Mouse (Mus musculus) left cerebral cortex, postnatal 10 days (tissue): Measurements from ENCODE around the gene 2310039H08Rik. TPM values are rescaled to one million over a fixed set of nuclear protein-coding genes. Genes with fewer than 3 reads are reported as not detected.
"Not testable (repeated sequence)": the region's sequence is repeated elsewhere in the genome, so short reads cannot be mapped to it uniquely, and the experiment has no call there.

Experiments used
- DNase-seq, 2 experiments: peaks; one replicate each; pipeline ENCODE4 v3.0.0; 2021 to 2022; ENCODE audit warnings: low spot score in 2 of 2, mixed read lengths in 1 of 2; ENCODE audit errors: extremely low spot score in 1 of 2
- intact Hi-C: fragments of 180-260 bp; cut with DNase I; formaldehyde crosslinking; loops from one replicate; pipeline ENCODE4 v1.15.1; 2025
- total RNA-seq, 2 experiments: library from RNA; stranded (reverse); gene quantifications; 2 replicates each; pipeline ENCODE4 v1.2.3; 2021

The 2310039H08Rik gene
- total RNA-seq, 2 experiments from 2014 or later, result 13.4 to 14.5 TPM

DNA sequence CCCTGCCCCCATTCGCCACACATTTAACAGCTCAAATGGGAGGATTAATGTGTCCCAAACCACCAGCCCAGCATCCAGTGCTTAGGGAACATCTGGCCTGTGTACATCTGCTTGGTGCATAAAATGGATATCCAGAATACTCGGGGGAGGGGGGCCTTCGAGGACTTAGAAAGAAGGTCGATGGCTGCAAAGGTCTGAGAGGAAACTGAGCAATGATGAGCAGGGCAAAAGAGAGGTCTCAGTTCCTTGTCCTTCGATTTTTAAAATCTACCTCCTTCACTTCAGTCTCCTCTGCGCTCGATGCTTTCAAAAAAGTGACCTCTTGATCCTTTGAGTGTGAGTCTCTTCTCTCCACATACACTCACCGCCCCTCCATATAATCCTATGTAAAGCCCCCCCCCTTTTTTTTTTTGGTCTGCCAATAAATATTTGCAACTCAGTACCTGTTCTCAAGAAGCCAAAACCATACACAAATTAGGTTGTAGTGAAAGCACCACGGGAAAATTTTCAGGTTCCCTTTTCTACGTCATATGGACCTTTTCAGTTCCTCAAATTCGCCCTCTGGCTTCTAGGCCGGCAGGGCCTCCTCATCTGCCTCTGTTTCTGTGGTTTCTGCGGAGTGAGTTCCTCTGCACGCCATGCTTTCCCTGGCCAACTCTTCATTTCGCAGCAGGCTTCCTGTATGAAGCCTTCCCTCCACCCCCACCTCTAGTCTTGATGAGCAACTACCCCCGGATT, 21.2 kb upstream of the 2310039H08Rik start:
- intact Hi-C loops, result no loop called here
- peak in 1 of 2 experiments; percentile 51 for DNase-seq

DNA sequence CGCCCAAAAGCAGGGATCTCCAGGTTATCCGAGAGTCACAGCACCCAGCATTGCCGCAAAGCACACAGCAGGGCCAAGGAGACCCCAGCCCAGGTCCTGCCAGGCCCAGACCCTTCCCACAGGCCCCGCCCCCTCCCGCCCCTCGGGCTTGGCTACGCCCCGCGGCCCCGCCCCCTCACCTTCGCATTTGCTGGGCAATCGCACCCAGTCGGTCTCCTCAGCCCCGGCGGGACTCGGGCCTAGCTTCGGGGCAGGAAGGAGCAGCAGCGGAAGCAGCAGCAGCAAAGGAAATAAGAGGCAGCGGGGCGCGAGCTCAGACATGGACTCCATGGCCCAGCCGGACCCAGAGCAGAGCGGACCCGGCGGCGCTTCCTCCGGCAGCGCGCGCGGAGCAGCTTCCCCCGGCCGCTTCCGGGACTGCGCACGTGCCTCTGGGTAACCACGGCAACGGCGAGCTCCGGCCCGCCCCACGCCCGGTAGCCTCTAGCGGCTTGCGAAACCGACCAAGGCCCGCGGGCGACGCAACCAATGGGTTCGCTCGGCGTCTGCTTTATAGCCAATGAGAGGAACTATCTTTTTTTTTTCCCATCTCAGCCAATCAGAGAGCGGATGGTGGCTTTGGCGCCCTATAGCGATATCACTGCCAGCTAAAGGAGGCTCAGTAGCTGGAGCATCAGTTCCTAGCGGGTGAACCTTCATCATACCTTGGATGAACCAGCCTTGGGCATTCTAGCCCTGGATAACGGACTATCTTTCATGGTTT, 20.5 kb upstream of the 2310039H08Rik start, which contains the start of gene Cnpy3:
Gene Cnpy3, minus strand, starts transcription at position 421 of the 763 bp plus-strand sequence.
- intact Hi-C loops, result no loop called here

DNA sequence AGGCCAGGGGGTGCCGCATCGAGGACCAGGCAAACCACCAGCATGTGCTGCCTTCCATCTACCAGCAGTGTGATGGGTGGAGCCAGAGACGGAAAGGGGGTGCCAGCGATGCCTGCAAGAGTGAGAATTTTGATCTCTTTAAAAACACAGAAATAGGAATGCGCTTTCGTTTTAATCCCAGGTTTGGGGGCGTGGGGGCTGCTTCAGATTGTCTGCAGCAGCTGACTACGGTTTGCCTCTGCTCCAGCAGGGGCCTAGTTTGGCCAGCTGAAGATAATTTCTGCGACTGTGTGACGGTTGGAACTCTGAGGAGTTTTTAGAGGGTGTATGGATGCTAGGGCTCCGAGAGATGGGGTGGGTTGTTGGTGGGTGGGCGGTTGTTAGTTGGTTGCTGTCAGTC, 13.7 kb upstream of the 2310039H08Rik start:
- intact Hi-C loops, result no loop called here
- no peak for DNase-seq

More for the DNA sequence above, 20.5 kb upstream of the 2310039H08Rik start, which contains the start of gene Cnpy3:
- peak; percentile 99 to 100 for DNase-seq

GRCm38 (mm10) chr17:46763544-46763943, 8.9 kb upstream of the 2310039H08Rik start, which contains the start of gene Ptcra:
Gene Ptcra, minus strand, starts transcription at chr17:46763712.
- DNase-seq, result no peak
- intact Hi-C loops, result no loop called here

DNA sequence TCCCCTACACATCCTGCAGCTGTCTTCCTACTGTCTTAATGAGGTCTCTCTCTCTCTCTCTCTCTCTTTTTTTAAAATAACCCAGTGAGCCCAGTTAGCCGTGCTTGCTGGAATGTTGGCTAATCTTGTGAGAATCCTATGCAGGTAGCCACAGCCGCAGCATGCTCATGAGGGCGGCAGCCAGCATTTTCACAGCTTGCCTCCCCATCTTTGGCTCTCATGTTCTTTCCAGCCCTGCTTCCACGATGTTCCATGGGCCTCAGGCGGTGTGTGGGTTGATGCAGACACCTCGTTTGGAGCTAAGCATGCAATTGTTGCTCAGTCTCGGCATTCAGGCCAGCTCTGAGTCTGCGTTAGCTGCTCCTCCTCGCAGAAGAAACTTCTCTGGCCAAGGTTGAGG, 7.5 kb upstream of the 2310039H08Rik start:
- DNase-seq, intact Hi-C loops: not testable (repeated sequence)

DNA sequence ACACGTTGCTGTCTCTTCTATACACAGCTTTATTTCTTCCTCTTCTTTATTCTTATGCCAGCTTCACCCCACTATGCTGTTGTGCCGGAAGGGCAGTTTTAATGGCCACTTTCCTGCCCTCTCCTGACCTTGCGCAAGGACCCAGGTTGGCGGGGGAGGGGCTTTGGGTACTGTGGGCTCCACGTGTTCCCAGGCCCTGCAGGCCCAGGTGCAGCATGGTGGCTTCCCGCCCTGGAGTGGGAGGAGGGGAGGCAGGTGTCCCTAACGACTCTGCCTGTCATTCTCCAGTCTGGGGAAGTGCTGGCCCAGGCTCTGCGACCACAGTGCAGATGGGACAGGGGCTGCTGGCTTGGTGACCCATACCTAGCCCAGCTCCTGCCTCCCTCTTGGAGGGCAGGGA, 4.6 kb upstream of the 2310039H08Rik start:
- peak in 1 of 2 experiments; percentile 44 for DNase-seq
- intact Hi-C loops, result no loop called here

- DNase-seq, result no peak
- intact Hi-C loops, result no loop called here
Observed at GRCm38 (mm10) chr17:46770546-46770945, 1.9 kb upstream of the 2310039H08Rik start.

GRCm38 (mm10) chr17:46771025-46771424, 1.4 kb upstream of the 2310039H08Rik start:
- no peak for DNase-seq
- intact Hi-C loops, result no loop called here

GRCm38 (mm10) chr17:46771616-46772015, 819 bp upstream of the 2310039H08Rik start:
- intact Hi-C loops, result no loop called here
- peak in 1 of 2 experiments; percentile 31 for DNase-seq

GRCm38 (mm10) chr17:46772038-46772403, 414 bp upstream of the 2310039H08Rik start:
- intact Hi-C loops, result no loop called here

GRCm38 (mm10) chr17:46773278-46774130, 1.1 kb downstream of the 2310039H08Rik start:
- no peak for DNase-seq
- intact Hi-C loops, result no loop called here

More at GRCm38 (mm10) chr17:46772038-46772403, 414 bp upstream of the 2310039H08Rik start:
- DNase-seq, result no peak

- intact Hi-C loops, result no loop called here
Observed at GRCm38 (mm10) chr17:46774131-46774472, 1.7 kb downstream of the 2310039H08Rik start.

DNA sequence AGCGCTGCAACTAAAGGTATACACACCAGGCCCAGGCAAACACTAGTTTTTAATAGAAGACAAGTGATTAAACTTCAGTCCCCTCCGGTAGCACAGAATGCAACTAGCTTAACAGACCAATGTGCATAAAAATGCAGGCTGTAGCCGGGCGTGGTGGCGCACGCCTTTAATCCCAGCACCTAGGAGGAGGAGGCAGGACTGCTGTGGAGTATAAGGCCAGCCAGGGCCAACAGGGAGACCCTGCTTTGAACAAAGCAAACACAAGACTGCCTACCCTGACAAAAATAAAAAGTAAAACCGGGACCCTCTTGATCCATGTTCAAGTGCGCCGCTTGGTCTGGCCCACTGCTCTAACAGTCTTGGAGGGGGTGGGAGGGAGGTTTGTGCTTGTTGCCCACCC, 2.6 kb downstream of the 2310039H08Rik start:
- intact Hi-C loops, result no loop called here
- DNase-seq, result no peak

More at GRCm38 (mm10) chr17:46774131-46774472, 1.7 kb downstream of the 2310039H08Rik start:
- no peak for DNase-seq

DNA sequence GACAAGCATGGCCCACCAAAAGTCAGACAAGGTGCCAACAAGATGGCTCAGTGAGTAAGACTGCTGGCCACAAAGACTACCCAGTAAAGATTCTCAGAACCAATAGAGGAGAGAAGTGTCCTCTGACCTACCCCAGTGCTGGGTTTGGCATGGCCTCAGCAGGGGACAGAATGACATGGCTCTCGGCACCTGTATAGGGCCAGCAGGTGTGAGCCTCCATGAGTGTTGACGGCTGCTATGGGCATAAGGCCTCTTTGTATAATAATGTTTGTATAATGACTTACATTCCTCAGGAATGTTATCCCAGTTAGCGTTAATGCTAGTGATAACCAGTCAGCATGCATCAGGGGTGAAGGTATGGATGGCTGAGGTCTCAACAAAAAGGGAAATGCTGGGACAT, 3.7 kb downstream of the 2310039H08Rik start:
- intact Hi-C loops, result no loop called here
- DNase-seq, result no peak

- intact Hi-C loops, result loop anchor here (2.0 kb wide), 1 partner anchor 107 kb away; no protein-coding TSS in a partner anchor
- DNase-seq, result no peak
Observed at GRCm38 (mm10) chr17:46781876-46782275, 9.4 kb downstream of the 2310039H08Rik start.

DNA sequence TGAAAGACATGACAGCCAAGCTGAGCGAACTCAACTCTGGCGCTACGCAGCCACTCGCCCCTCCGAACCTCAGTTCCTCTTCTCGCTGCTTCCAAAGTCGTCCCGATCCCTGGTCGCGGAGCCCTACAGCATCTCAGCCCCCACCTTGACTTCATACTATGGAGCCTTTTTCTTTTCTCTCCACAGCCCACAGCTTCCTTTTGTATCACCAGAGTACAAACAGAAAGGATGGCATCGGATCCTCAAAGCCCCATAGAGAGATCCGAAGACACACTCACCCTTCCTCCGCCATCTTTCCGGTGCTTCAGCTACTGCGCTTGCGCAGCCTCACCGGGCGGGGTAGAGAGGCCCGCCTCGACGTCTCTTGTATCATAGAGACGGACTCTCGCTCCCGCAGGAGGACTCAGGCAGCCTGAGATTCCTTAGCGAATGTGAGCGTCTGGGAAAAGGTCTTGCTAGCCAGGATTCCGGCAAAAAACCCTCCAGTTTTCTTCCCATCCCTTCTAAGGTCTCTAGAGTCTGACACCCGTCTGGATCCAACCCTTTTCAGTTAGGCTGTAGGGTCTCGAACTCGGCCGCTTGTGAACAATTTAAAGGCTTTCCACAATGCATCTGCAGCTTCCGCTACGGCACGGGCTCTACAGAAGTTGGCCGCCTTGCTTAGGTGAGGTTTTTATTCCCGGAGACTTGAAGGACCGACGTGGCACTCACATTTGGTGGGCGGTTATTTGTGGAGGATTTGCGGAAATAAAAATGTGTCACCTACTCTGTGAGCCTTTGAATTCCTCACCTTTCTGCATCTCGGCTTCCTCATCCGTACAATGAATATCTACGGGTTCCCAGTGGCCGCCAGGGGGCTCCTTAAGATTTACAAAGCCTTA, 10.1 kb downstream of the 2310039H08Rik start, which contains the start of gene Rpl7l1:
Gene Rpl7l1, minus strand, starts transcription at position 332 of the 881 bp plus-strand sequence.
- intact Hi-C loops, result loop anchor here (2.0 kb wide), 1 partner anchor 106 kb away; no protein-coding TSS in a partner anchor
- peak; percentile 85 to 95 for DNase-seq

- intact Hi-C loops, result loop anchor here (2.0 kb wide), 1 partner anchor 106 kb away; no protein-coding TSS in a partner anchor
- no peak for DNase-seq
Observed at GRCm38 (mm10) chr17:46783222-46783565, 10.8 kb downstream of the 2310039H08Rik start.

GRCm38 (mm10) chr17:46786952-46787351, 14.5 kb downstream of the 2310039H08Rik start:
- intact Hi-C loops, result no loop called here
- DNase-seq, result no peak
